Mouse (Mus musculus) embryonic facial prominence, embryonic 12.5 days (tissue): ENCODE measurements around the gene Rpa3. TPM values are rescaled to one million over a fixed set of nuclear protein-coding genes. Genes with fewer than 3 reads are reported as not detected.

ENCODE experiments used
- polyA plus RNA-seq: library from polyadenylated mRNA; unstranded; fragments of >200 nt; fragmentation: Nextera tagmentation; extraction: Ambion mirVana; gene quantifications from 2 replicates; pipeline ENCODE4 v1.2.1, GENCODE M21; 2016

Rpa3 gene
- polyA plus RNA-seq, 1 experiment from 2014 or later: 179 TPM

Other genes starting within 250 kb of the Rpa3 start
- gene Col28a1, start 66.6 kb downstream of the Rpa3 start, polyA plus RNA-seq: 0.41 and 0.58 TPM in 2 replicates
- gene Mios, start 50.0 kb downstream of the Rpa3 start, polyA plus RNA-seq: 31.0 and 34.7 TPM in 2 replicates
- 15.7 and 20.2 TPM in 2 replicates for gene Umad1, start 115 bp upstream of the Rpa3 start, polyA plus RNA-seq
- 10.1 and 11.6 TPM in 2 replicates for gene Gm45062, start 277 bp upstream of the Rpa3 start, polyA plus RNA-seq